Mouse (Mus musculus): ENCODE results near the gene Kcnma1.

DNA sequence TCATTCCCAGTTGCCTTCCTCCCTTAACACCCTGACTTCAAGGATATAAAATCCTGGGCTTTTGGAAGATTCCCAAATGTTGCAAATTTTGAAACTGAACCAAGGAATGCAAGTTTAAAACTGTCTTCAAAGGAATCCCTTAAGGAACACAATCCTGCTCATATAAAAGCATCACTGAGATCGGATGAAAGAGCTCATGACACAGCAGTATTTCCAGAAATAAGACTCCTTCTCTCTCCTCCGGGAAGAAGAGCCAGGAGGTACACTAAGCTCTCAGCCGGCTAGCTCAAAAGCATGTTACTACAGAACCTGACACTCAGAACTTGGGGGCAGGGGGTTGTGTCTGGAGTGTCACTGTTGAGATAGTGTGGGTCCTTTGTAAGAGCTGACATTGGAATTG is 325.8 kb downstream of the Kcnma1 start:
- TF ChIP-seq CTCF (IDR thresholded peaks at IDR 0.05; ENCODE audit: low read depth, low read length) (no peak), POLR2A (IDR thresholded peaks at IDR 0.05; ENCODE audit: extremely low read depth, insufficient read depth, low read length) (no peak)

Data from liver, adult 2 months (tissue).